Mouse (Mus musculus) heart, embryonic 13.5 days (tissue): ENCODE measurements around the gene Nol12. TPM values are rescaled to one million over a fixed set of nuclear protein-coding genes. Genes with fewer than 3 reads are reported as not detected.

Experiments used
- microRNA-seq: library from miRNA; unstranded; fragments of <30 nt; microRNA quantifications from one replicate; pipeline ENCODE4, GENCODE M21; 2016
- polyA plus RNA-seq: library from polyadenylated mRNA; unstranded; fragments of >200 nt; fragmentation: Nextera tagmentation; extraction: Ambion mirVana; gene quantifications from 2 replicates; pipeline ENCODE4 v1.2.1, GENCODE M21; 2015

The Nol12 gene
- polyA plus RNA-seq, 1 experiment from 2014 or later = 42.9 TPM

Small RNA genes lying within 50 kb of the gene (microRNA-seq; reads per million reads assigned to microRNA genes)
- gene Mir6955 = not detected

Other genes with a start within 250 kb of the Nol12 start
- gene Elfn2, start 216.2 kb upstream of the Nol12 start, polyA plus RNA-seq = 0.03 TPM in 1 of 2 replicates, not detected in the other
- 13.7 and 15.8 TPM in 2 replicates for gene Mfng, start 161.5 kb upstream of the Nol12 start, polyA plus RNA-seq
- gene Card10, start 131.9 kb upstream of the Nol12 start, polyA plus RNA-seq = 5.1 and 5.3 TPM in 2 replicates
- gene Cdc42ep1, start 92.3 kb upstream of the Nol12 start, polyA plus RNA-seq = 34.2 and 36.1 TPM in 2 replicates
- gene Lgals2, start 79.4 kb upstream of the Nol12 start, polyA plus RNA-seq = 0.82 TPM in 1 of 2 replicates, not detected in the other
- gene Gga1, start 57.7 kb upstream of the Nol12 start, polyA plus RNA-seq = 44.3 and 46.2 TPM in 2 replicates
- 0.20 and 0.31 TPM in 2 replicates for gene Gm49510, start 35.3 kb upstream of the Nol12 start, polyA plus RNA-seq
- 18.8 and 19.5 TPM in 2 replicates for gene Sh3bp1, start 35.2 kb upstream of the Nol12 start, polyA plus RNA-seq
- 20.2 and 21.2 TPM in 2 replicates for gene Pdxp, start 21.0 kb upstream of the Nol12 start, polyA plus RNA-seq
- gene Lgals1, start 8.2 kb upstream of the Nol12 start, polyA plus RNA-seq = 798 and 814 TPM in 2 replicates
- 45.8 and 46.8 TPM in 2 replicates for gene Triobp, start 12.8 kb downstream of the Nol12 start, polyA plus RNA-seq
- 237 and 238 TPM in 2 replicates for gene H1f0, start 93.5 kb downstream of the Nol12 start, polyA plus RNA-seq
- not detected in 2 replicates for gene Galr3, start 107.0 kb downstream of the Nol12 start, polyA plus RNA-seq
- gene Ankrd54, start 128.0 kb downstream of the Nol12 start, polyA plus RNA-seq = 23.9 and 25.4 TPM in 2 replicates
- gene Eif3l, start 140.2 kb downstream of the Nol12 start, polyA plus RNA-seq = 154 and 160 TPM in 2 replicates
- gene Micall1, start 174.0 kb downstream of the Nol12 start, polyA plus RNA-seq = 15.4 and 15.6 TPM in 2 replicates
- gene Polr2f, start 206.1 kb downstream of the Nol12 start, polyA plus RNA-seq = 231 and 244 TPM in 2 replicates
- 6.0 TPM in 2 replicates for gene 1700088E04Rik, start 206.3 kb downstream of the Nol12 start, polyA plus RNA-seq
- gene Sox10, start 230.3 kb downstream of the Nol12 start, polyA plus RNA-seq = 0.42 and 0.44 TPM in 2 replicates